Mouse (Mus musculus): ENCODE data around the gene Pde8b.

DNA sequence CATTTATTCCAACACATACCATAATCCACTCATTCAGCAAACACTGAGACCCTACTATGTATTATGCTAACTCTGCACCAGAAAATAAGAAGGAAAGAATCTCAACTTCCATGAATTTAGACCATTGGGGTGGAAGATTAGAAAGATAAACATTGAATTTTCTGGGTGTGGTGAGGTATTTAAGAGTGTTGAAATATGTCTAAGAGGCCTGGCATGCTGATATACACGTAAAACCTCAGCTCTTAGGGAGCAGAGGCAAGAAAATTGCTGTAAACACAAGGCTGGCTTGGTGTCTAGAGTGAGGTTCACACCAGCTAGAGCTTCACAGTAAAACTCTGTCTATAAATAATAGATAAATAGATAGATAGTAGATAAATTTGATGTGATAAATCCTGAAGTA is 19.8 kb downstream of the Pde8b start:
- TF ChIP-seq CTCF (IDR thresholded peaks at IDR 0.05; ENCODE audit: borderline replicate concordance, extremely low read depth, insufficient read depth, insufficient read length) (no peak), POLR2A (IDR thresholded peaks at IDR 0.05; ENCODE audit: borderline replicate concordance, extremely low read depth, insufficient read depth, insufficient read length, poor library complexity, severe bottlenecking) (no peak)

Data from brain, embryonic 14.5 days (tissue).